Mouse (Mus musculus) cerebellum, adult 2 months (tissue): Measurements from ENCODE around the gene Smad3.

ENCODE experiments used
- CTCF ChIP-seq: fragments of 200-500 bp; IDR thresholded peaks from 2 replicates; pipeline ENCODE4 v1.5.1; 2011; ENCODE audit warnings: low read depth, mild to moderate bottlenecking, control low read depth, low read length, moderate library complexity, borderline replicate concordance; ENCODE audit not compliant: insufficient read depth
- POLR2A ChIP-seq: fragments of 200-500 bp; IDR thresholded peaks from 2 replicates; pipeline ENCODE4 v1.6.1; 2011; ENCODE audit warnings: low read length, control low read depth, borderline replicate concordance; ENCODE audit not compliant: insufficient read depth

- no peak for TF ChIP-seq CTCF
- TF ChIP-seq POLR2A: no peak
Measured at GRCm38 (mm10) chr9:63802080-63802479, 44.3 kb upstream of the Smad3 start.
